Mouse (Mus musculus) stomach, postnatal 0 days (tissue): Measurements from ENCODE around the gene Zbtb16. TPM values are rescaled to one million over a fixed set of nuclear protein-coding genes. Genes with fewer than 3 reads are reported as not detected.

Source experiments
- ATAC-seq: fragments of 200-750 bp; cut with Nextera tagmentation; 2 replicates; pipeline ENCODE4 v1.8.0; 2017; ENCODE audit not compliant: low FRiP score, low TSS enrichment
- DNase-seq: peaks from one replicate; pipeline ENCODE4 v3.0.0-alpha.2; 2016; ENCODE audit warnings: low spot score
- H3K27ac ChIP-seq: fragments of 300-500 bp; sonication (generic); replicated peaks from 2 replicates; pipeline ENCODE4 v1.5.1; 2014; ENCODE audit warnings: mild to moderate bottlenecking, control low read depth
- H3K27me3 ChIP-seq: fragments of 300-500 bp; sonication (generic); 2 replicates; pipeline ENCODE4 v1.6.1; 2014; ENCODE audit warnings: low read length; ENCODE audit not compliant: control insufficient read depth, insufficient read depth
- H3K36me3 ChIP-seq: fragments of 300-500 bp; sonication (generic); 2 replicates; pipeline ENCODE4 v1.6.1; 2014; ENCODE audit warnings: low read length, mixed read lengths; ENCODE audit not compliant: control insufficient read depth, insufficient read depth
- H3K4me1 ChIP-seq: fragments of 300-500 bp; sonication (generic); replicated peaks from 2 replicates; pipeline ENCODE4 v1.6.1; 2014; ENCODE audit warnings: antibody characterized with exemption; ENCODE audit not compliant: control insufficient read depth, insufficient read depth
- H3K4me2 ChIP-seq: fragments of 300-500 bp; sonication (generic); replicated peaks from 2 replicates; pipeline ENCODE4 v1.6.1; 2014; ENCODE audit warnings: low read depth, mild to moderate bottlenecking, control low read depth, moderate library complexity
- H3K4me3 ChIP-seq: fragments of 300-500 bp; sonication (generic); 2 replicates; pipeline ENCODE4 v1.5.1; 2014; ENCODE audit warnings: low read depth, low read length, control low read depth
- H3K9ac ChIP-seq: fragments of 300-500 bp; sonication (generic); 2 replicates; pipeline ENCODE4 v1.6.1; 2014; ENCODE audit warnings: mild to moderate bottlenecking, low read length, control low read depth, mixed read lengths
- H3K9me3 ChIP-seq: fragments of 300-500 bp; sonication (generic); 2 replicates; pipeline ENCODE4 v1.6.1; 2016; ENCODE audit warnings: low read length; ENCODE audit not compliant: control insufficient read depth
- CTCF ChIP-seq: IDR thresholded peaks from 2 replicates; pipeline ENCODE4 v1.5.1; 2016; ENCODE audit warnings: antibody characterized with exemption, low read depth, mild to moderate bottlenecking, moderate library complexity
- EP300 ChIP-seq: optimal IDR thresholded peaks from 2 replicates; pipeline ENCODE3; 2016; ENCODE audit warnings: antibody characterized with exemption
- WGBS: fragments of 180-500 bp; shearing (Covaris S2); extraction: QIAGEN DNeasy Blood & Tissue Kit; methylation state at CpG from one replicate; pipeline ENCODE4 v1.1.7; 2014; 5-methylcytosine and 5-hydroxymethylcytosine counted together
- polyA plus RNA-seq: library from polyadenylated mRNA; unstranded; fragments of >200 nt; fragmentation: Nextera tagmentation; extraction: Ambion mirVana; gene quantifications from 2 replicates; pipeline ENCODE4 v1.2.1, GENCODE M21; 2015

The Zbtb16 gene
- polyA plus RNA-seq, 1 experiment from 2014 or later = 1.7 TPM

GRCm38 (mm10) chr9:48613221-48613620 lies 222.8 kb downstream of the Zbtb16 start:
- H3K27me3 ChIP-seq = no peaks in the 10 kb centered on the region
- no peaks in the 10 kb centered on the region for H3K36me3 ChIP-seq
- TF ChIP-seq EP300 (no peak), CTCF (no peak)
- no peak overlapping the region for H3K27ac ChIP-seq
- no peak overlapping the region for H3K4me3 ChIP-seq
- no peaks in the 10 kb centered on the region for H3K9me3 ChIP-seq
- no peak overlapping the region for H3K9ac ChIP-seq
- 77% methylated on average over 4 of the region's 4 CpGs for WGBS
- no peak for ATAC-seq
- H3K4me1 ChIP-seq = no peaks in the 10 kb centered on the region
- H3K4me2 ChIP-seq = no peak overlapping the region
- DNase-seq = no peak

- no peaks in the 10 kb centered on the region for H3K36me3 ChIP-seq
- ATAC-seq (no peak), DNase-seq (no peak)
- H3K9me3 ChIP-seq = no peaks in the 10 kb centered on the region
- TF ChIP-seq CTCF (no peak), EP300 (no peak)
- no peak overlapping the region for H3K9ac ChIP-seq
- H3K27ac ChIP-seq = no peak overlapping the region
- WGBS = 83% methylated on average over 5 of the region's 5 CpGs
- no peak overlapping the region for H3K4me3 ChIP-seq
- H3K4me1 ChIP-seq = no peaks in the 10 kb centered on the region
- H3K4me2 ChIP-seq = no peak overlapping the region
- no peaks in the 10 kb centered on the region for H3K27me3 ChIP-seq
Measured at GRCm38 (mm10) chr9:48612542-48612941, 223.5 kb downstream of the Zbtb16 start.

GRCm38 (mm10) chr9:48611032-48611431 lies 225.0 kb downstream of the Zbtb16 start:
- H3K36me3 ChIP-seq = no peaks in the 10 kb centered on the region
- H3K4me1 ChIP-seq = no peaks in the 10 kb centered on the region
- no peak for ATAC-seq
- H3K27ac ChIP-seq = no peak overlapping the region
- TF ChIP-seq CTCF (no peak), EP300 (no peak)
- H3K9me3 ChIP-seq = no peaks in the 10 kb centered on the region
- WGBS = 13% methylated on average over 1 of the region's 1 CpGs
- H3K27me3 ChIP-seq = no peaks in the 10 kb centered on the region
- H3K9ac ChIP-seq = no peak overlapping the region
- no peak overlapping the region for H3K4me2 ChIP-seq
- no peak for DNase-seq
- no peak overlapping the region for H3K4me3 ChIP-seq

- no peaks in the 10 kb centered on the region for H3K27me3 ChIP-seq
- no peak overlapping the region for H3K27ac ChIP-seq
- 56% methylated on average over 4 of the region's 4 CpGs for WGBS
- no peak for ATAC-seq
- no peak overlapping the region for H3K9ac ChIP-seq
- no peak for TF ChIP-seq CTCF
- no peak for TF ChIP-seq EP300
- H3K36me3 ChIP-seq = no peaks in the 10 kb centered on the region
- no peak overlapping the region for H3K4me3 ChIP-seq
- no peak for DNase-seq
- H3K9me3 ChIP-seq = no peaks in the 10 kb centered on the region
- H3K4me2 ChIP-seq = no peak overlapping the region
- H3K4me1 ChIP-seq = no peaks in the 10 kb centered on the region
Measured at GRCm38 (mm10) chr9:48609734-48610133, 226.3 kb downstream of the Zbtb16 start.

- Histone ChIP-seq H3K4me2 (no peak overlapping the region), H3K36me3 (no peaks in the 10 kb centered on the region), H3K4me3 (no peak overlapping the region), H3K27me3 (no peaks in the 10 kb centered on the region), H3K9me3 (no peaks in the 10 kb centered on the region), H3K4me1 (no peaks in the 10 kb centered on the region), H3K9ac (no peak overlapping the region), H3K27ac (no peak overlapping the region)
- ATAC-seq = no peak
- 59% methylated on average over 7 of the region's 7 CpGs for WGBS
- TF ChIP-seq CTCF (no peak), EP300 (no peak)
- no peak for DNase-seq
Measured at GRCm38 (mm10) chr9:48607417-48607816, 228.6 kb downstream of the Zbtb16 start.

- DNase-seq = no peak
- no peak overlapping the region for H3K27ac ChIP-seq
- WGBS = 82% methylated on average over 7 of the region's 7 CpGs
Measured at GRCm38 (mm10) chr9:48606171-48606570, 229.9 kb downstream of the Zbtb16 start.

More at GRCm38 (mm10) chr9:48606171-48606570, 229.9 kb downstream of the Zbtb16 start:
- Histone ChIP-seq H3K27me3 (no peaks in the 10 kb centered on the region), H3K4me3 (no peak overlapping the region), H3K4me1 (no peaks in the 10 kb centered on the region), H3K4me2 (no peak overlapping the region), H3K36me3 (no peaks in the 10 kb centered on the region), H3K9me3 (no peaks in the 10 kb centered on the region), H3K9ac (no peak overlapping the region)
- ATAC-seq = no peak
- no peak for TF ChIP-seq CTCF
- no peak for TF ChIP-seq EP300
